Mouse (Mus musculus) R1 (cell line): ENCODE measurements around the gene Cd3d.
"Not testable (repeated sequence)": the region's sequence is repeated elsewhere in the genome, so short reads cannot be mapped to it uniquely, and the experiment has no call there.

Experiments
- DNase-seq: peaks from one replicate; pipeline ENCODE4 v3.0.0-alpha.2; 2018; ENCODE audit warnings: low read depth, low spot score

Gene Cd3d

DNA sequence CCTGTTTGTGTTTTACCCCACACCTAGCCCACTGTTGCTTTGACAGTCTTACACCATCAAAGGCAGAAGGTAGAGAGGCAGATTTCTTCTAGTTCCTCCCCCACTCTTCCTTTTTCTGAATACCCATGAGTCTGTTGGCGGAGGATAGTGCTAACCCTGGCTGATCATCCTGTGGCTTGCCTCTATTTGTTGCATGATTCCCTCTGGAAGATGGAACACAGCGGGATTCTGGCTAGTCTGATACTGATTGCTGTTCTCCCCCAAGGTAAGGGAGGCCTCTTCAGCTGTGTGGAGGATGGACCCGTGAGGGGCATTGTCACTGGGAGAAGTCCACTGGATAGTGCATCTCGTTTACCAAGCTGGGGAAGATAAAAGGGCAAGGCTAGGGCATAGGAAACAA, at the start of gene Cd3d:
TSS of gene Cd3d (plus strand) at position 111 of the 400 bp plus-strand sequence.
- DNase-seq, result no peak

DNA sequence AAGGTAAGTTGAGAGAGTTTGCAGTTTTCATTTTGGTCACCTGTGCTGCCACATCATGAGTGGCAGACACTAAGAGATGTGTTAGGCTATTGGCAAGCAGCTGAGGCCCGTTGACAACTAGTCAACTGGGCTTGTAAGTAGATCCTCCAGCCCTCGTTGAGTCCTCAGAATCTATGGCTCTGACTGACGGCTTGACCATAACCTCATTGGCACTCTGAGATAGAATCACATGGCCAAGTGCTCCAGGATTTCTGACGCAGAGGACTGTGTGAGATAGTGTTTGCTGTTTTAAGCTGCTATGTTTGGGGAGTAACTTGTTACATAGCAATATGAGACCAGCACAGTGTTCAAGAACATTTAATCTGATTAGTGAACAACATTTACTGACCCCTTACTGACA, 39.8 kb upstream of the Cd3d start:
- DNase-seq, result no peak

DNA sequence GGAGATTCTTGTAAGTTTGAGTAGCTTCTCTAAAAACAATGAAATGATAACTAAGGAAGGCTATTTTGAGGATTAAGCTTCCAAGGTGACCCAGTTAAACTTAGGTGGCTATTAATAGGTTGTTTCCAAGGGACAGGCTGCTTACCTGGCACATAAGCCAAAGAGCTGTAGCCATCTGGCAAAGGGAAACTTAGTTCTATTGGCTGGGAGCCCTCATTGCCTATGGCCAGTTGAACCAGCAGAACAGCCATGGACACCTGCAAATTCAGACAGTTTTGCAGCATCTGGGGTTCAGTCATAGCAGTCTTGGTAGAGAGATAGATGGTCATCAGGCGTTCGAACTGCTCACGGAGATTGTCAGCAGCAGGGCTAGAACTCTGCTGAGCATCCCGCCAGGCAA, 39.2 kb upstream of the Cd3d start:
- no peak for DNase-seq

- DNase-seq, result no peak
These were observed 35.3 kb upstream of the Cd3d start for GRCm38 (mm10) chr9:44946185-44946695.

GRCm38 (mm10) chr9:44947836-44948235, 33.8 kb upstream of the Cd3d start:
- no peak for DNase-seq

DNA sequence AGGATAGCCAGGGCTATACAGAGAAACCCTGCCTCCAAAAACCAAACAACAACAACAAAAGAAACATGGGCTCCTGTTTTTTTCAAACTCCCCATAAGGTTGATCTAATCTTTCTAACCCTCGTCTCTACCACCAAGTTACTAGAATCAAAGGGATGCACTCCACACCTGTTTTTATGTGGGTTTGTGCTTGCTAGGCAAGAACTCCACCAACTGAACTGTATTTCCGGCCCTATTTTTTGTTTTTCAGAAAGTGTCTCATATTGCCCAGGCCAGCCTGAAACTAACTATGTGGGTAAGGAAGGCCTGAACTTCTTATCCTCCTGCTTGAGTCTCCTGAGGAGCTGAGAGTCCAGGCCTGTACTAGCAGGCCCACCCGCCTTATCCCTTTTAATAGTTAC, 27.2 kb upstream of the Cd3d start:
- DNase-seq, result no peak

DNA sequence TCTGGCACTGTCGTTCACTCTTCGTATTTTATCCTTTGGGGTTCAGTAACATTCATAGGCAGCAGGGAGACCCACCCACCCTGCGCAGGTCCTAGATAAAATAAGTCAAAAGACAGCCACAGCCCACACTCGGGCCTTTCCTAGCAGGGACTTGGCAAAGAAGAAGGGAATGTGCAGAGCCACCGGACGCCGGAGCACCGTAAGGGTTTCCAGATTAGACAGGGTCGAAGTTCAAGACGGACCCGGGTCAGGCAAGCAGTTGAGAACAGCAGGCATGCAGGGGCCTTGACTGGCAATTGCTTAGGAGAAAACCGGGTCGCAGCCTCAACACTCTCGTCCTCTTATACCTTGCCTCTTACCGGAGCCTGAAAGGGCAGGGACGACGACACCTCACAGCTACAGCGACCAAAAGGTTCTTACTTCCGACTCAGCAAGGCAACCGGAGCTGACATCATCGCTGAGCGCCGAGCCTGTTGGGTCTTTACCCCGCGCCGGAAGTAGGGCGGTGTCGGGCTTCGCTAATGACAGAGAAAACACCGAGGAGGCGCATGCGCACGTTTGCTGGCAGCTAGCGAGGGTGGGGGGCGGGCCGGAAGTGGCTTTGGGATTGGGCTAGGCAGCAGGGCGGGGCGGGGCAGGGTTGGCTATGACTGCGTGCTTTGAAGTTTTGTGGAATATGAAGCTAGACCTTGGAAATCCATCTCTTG, 16.3 kb upstream of the Cd3d start, which contains the start of gene Ube4a:
TSS of gene Ube4a (minus strand) at position 475 of the 707 bp plus-strand sequence.
- peak; percentile 99 for DNase-seq

DNA sequence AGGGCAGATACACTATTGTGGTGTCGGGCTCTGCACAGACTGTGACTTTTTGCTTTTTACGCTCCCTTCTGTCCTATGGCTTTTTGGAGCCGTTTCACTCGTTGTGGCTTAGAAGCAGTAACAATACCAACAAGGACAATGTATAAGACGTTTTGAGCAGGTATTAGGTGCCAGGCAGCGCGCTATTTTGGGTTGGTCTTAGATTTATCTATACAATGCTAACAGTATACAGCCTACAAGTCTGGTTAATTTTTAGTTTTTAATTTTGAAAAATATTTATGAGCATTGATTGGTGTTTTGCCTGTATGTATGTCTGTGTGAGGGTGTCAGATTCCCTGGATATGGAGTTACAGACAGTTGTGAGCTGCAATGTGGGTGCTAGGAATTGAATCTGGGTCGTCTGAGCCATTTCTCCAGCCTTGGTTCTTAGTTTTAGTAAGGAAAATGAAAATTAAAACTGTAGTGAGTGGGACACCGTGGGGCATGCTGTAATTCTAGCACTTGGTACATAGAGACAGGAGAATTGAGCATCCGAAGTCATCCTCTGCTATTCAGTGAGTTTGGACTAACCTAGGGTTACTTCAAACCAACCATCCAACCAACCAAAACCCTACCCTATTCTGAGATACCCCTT, 15.6 kb upstream of the Cd3d start:
- DNase-seq, result no peak

- DNase-seq, result peak; percentile 93
These were observed 14.8 kb upstream of the Cd3d start for GRCm38 (mm10) chr9:44966815-44967242.

- DNase-seq, result not testable (repeated sequence)
These were observed 13.8 kb upstream of the Cd3d start for GRCm38 (mm10) chr9:44967763-44968162.

DNA sequence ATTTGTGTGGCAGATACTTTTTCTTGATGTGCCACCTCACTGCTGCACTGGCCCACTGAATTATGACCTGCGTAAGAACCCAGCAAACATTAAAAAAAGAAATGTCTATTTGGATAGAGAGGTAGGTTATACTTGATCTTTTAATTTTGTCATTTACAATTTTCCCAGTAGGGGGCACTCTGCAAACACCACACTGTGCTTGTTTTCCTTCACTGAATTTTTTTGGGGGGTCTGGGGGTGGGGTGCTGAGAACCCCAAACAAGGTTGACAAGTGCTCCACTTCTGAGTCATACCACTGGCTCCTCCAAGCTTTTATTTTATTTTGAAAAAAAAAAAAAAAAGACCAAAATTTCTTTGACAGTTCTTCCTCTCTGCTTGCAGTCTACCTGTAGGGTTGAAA, 12.1 kb upstream of the Cd3d start:
- no peak for DNase-seq

GRCm38 (mm10) chr9:44977813-44978212, 3.8 kb upstream of the Cd3d start:
- DNase-seq, result no peak

GRCm38 (mm10) chr9:44979806-44980205, 1.8 kb upstream of the Cd3d start:
- no peak for DNase-seq

GRCm38 (mm10) chr9:44980242-44980641, 1.3 kb upstream of the Cd3d start, which contains the start of gene Cd3g:
Gene Cd3g (minus strand): TSS chr9:44980431.
- DNase-seq, result no peak

- DNase-seq, result no peak
These were observed 482 bp upstream of the Cd3d start for GRCm38 (mm10) chr9:44981104-44981503.

DNA sequence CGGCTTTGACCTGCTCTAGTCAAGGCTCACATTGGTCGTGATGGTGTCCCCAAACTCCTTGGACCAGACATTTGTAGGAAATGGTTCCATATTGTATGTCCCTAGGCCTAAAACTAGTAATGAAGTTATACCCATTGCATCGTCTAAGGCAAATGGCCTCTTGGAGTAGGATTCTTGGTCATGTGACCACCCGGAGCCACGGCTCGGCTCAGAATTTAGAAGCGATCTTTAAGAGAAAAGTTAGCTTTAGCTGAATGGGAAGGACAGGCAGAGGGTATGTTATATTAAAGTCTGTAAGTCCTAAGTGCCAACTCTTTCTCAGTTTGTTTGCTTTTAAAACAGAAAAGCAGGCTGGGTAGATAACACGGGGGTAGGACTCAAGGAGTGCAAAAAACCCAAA, 495 bp downstream of the Cd3d start:
- DNase-seq, result no peak

- DNase-seq, result no peak
These were observed 945 bp downstream of the Cd3d start for GRCm38 (mm10) chr9:44982531-44982930.

GRCm38 (mm10) chr9:44983001-44983400, 1.4 kb downstream of the Cd3d start:
- peak; percentile 62 for DNase-seq

DNA sequence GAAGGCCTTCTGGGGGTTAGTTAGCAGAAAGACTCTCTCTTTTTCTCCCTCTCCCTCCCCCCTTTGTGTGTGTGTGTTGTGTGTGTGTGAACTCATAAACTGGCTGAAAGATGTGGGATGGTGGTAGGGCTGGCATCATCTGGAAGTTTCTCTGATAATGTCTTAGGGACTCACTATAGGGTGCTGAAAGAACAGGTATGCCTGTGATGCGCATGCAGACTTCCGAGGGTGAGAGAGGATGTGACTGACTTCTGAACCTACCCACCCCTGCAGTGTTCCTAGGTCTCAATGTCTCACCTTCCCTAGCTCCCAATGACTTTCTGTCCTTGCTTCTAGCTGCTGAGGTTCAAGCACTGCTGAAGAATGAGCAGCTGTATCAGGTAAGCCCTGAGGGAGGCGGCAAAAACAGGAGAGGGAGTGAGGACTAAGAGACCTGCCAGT, 4.2 kb downstream of the Cd3d start:
- DNase-seq, result no peak

GRCm38 (mm10) chr9:44986242-44986781, 4.7 kb downstream of the Cd3d start:
- peak; percentile 59 for DNase-seq

DNA sequence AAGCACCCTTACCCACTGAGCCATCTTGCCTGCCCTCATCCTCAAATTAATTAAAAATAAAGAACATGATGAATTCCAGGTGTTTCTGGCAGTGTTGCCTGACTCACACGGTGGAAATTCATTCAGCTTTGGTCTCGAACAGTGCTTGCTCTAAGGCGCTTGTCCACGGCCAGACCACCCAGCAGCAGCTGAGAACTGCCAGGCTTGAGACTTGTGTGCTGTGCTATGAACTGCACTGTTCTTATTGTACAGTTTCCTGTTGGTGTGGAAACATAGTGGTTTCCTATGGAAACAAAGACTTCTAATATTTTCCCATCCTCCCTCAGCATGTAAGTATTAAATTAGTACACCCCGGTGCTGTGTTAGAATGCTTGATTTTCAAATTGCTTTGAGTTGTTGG, 5.4 kb downstream of the Cd3d start:
- no peak for DNase-seq

GRCm38 (mm10) chr9:44991821-44992220, 10.2 kb downstream of the Cd3d start:
- DNase-seq, result peak; percentile 43

GRCm38 (mm10) chr9:44992271-44992670, 10.7 kb downstream of the Cd3d start:
- no peak for DNase-seq
